Mouse (Mus musculus): Measurements from ENCODE around the gene Pcdh7. TPM values are rescaled to one million over a fixed set of nuclear protein-coding genes. Genes with fewer than 3 reads are reported as not detected.

The Pcdh7 gene
- polyA plus RNA-seq, 1 experiment from 2014 or later, result 26.4 TPM

DNA sequence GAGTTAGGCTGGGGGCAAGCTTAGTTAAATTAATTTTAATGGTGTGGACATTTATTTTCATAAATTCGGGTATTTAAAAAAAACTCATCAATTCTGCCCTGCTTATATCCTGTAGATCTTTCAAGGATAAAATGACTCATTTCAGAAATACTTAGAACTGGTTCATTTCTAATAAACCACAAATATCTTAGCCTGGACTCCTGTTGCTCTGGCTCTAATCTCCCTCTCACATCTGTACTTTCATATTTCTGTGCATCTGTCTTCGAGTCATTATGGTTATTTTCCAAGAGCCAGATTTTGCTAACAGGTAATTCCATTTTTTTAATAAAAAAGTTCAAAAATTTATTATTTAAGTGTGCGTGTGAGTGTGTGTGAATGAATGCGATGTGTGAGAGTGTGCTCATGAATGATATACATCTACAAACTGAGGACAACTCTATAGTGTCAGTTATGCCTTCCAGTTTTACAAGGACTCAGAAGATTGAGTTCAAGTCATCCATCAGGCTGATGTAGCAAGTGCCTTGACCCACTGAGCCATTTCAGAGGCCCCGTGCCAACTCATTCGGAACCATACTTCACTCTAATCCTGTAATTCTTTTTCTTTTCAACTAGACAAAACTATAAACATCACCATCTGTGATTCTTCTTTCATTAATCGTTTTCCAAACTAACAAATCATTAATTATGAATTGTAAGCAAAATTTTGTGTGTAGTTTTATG is 80.3 kb downstream of the Pcdh7 start:
- Histone ChIP-seq H3K4me3 (ENCODE audit: low read depth, low read length) (no peak overlapping the region), H3K36me3 (ENCODE audit: control insufficient read depth, insufficient read depth, low read length) (no peaks in the 10 kb centered on the region), H3K27me3 (ENCODE audit: control insufficient read depth, insufficient read depth, low read length) (no peaks in the 10 kb centered on the region), H3K27ac (ENCODE audit: low read length) (no peak overlapping the region), H3K9ac (replicated peaks; ENCODE audit: low read depth, low read length) (no peak overlapping the region), H3K4me2 (replicated peaks; ENCODE audit: low read depth, low read length) (no peak overlapping the region), H3K4me1 (ENCODE audit: control insufficient read depth, insufficient read depth, low read length) (no peaks in the 10 kb centered on the region), H3K9me3 (ENCODE audit: control insufficient read depth, low read depth, low read length) (no peaks in the 10 kb centered on the region)
- 60% methylated on average over 7 of the region's 7 CpGs for WGBS
- ATAC-seq (ENCODE audit: insufficient number of reproducible peaks, insufficient read depth, low FRiP score, low read depth), result no peak

DNA sequence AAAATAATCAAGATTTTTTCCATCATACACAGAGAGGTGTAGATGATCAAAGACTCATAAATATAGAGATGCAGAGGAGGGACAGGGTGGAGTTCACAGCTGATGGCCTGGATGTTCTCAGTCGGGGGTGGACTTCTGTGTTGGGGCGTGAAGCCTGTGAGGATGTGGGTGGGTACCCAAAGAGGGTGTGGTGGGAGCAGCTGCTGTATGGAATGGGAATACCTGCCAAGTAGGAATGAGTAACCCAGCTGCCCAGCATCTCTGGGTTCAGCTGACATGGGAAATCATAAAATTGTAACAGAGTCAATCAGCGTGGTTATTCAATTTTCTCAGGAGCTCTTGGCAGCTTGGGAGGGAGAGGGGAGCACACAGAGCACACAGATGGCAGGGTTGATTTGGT is 85.3 kb downstream of the Pcdh7 start:
- WGBS, result 89% methylated on average over 3 of the region's 3 CpGs
- Histone ChIP-seq H3K9me3 (ENCODE audit: control insufficient read depth, low read depth, low read length) (no peaks in the 10 kb centered on the region), H3K4me3 (ENCODE audit: low read depth, low read length) (no peak overlapping the region), H3K4me1 (ENCODE audit: control insufficient read depth, insufficient read depth, low read length) (no peaks in the 10 kb centered on the region), H3K27ac (ENCODE audit: low read length) (no peak overlapping the region), H3K4me2 (replicated peaks; ENCODE audit: low read depth, low read length) (no peak overlapping the region), H3K36me3 (ENCODE audit: control insufficient read depth, insufficient read depth, low read length) (no peaks in the 10 kb centered on the region), H3K27me3 (ENCODE audit: control insufficient read depth, insufficient read depth, low read length) (no peaks in the 10 kb centered on the region), H3K9ac (replicated peaks; ENCODE audit: low read depth, low read length) (no peak overlapping the region)
- no peak for ATAC-seq (ENCODE audit: insufficient number of reproducible peaks, insufficient read depth, low FRiP score, low read depth)

GRCm38 (mm10) chr5:57803890-57804289 is 86.1 kb downstream of the Pcdh7 start:
- Histone ChIP-seq H3K9ac (replicated peaks; ENCODE audit: low read depth, low read length) (no peak overlapping the region), H3K4me1 (ENCODE audit: control insufficient read depth, insufficient read depth, low read length) (no peaks in the 10 kb centered on the region), H3K36me3 (ENCODE audit: control insufficient read depth, insufficient read depth, low read length) (no peaks in the 10 kb centered on the region), H3K9me3 (ENCODE audit: control insufficient read depth, low read depth, low read length) (no peaks in the 10 kb centered on the region), H3K27ac (ENCODE audit: low read length) (no peak overlapping the region), H3K4me3 (ENCODE audit: low read depth, low read length) (no peak overlapping the region), H3K4me2 (replicated peaks; ENCODE audit: low read depth, low read length) (no peak overlapping the region), H3K27me3 (ENCODE audit: control insufficient read depth, insufficient read depth, low read length) (no peaks in the 10 kb centered on the region)
- 78% methylated on average over 5 of the region's 5 CpGs for WGBS
- no peak for ATAC-seq (ENCODE audit: insufficient number of reproducible peaks, insufficient read depth, low FRiP score, low read depth)

GRCm38 (mm10) chr5:57807350-57807749 is 89.6 kb downstream of the Pcdh7 start:
- WGBS, result 45% methylated on average over 2 of the region's 2 CpGs
- Histone ChIP-seq H3K27me3 (ENCODE audit: control insufficient read depth, insufficient read depth, low read length) (no peaks in the 10 kb centered on the region), H3K4me1 (ENCODE audit: control insufficient read depth, insufficient read depth, low read length) (no peaks in the 10 kb centered on the region), H3K9me3 (ENCODE audit: control insufficient read depth, low read depth, low read length) (no peaks in the 10 kb centered on the region), H3K9ac (replicated peaks; ENCODE audit: low read depth, low read length) (no peak overlapping the region), H3K4me3 (ENCODE audit: low read depth, low read length) (no peak overlapping the region), H3K36me3 (ENCODE audit: control insufficient read depth, insufficient read depth, low read length) (no peaks in the 10 kb centered on the region), H3K27ac (ENCODE audit: low read length) (no peak overlapping the region), H3K4me2 (replicated peaks; ENCODE audit: low read depth, low read length) (no peak overlapping the region)
- ATAC-seq (ENCODE audit: insufficient number of reproducible peaks, insufficient read depth, low FRiP score, low read depth), result no peak

DNA sequence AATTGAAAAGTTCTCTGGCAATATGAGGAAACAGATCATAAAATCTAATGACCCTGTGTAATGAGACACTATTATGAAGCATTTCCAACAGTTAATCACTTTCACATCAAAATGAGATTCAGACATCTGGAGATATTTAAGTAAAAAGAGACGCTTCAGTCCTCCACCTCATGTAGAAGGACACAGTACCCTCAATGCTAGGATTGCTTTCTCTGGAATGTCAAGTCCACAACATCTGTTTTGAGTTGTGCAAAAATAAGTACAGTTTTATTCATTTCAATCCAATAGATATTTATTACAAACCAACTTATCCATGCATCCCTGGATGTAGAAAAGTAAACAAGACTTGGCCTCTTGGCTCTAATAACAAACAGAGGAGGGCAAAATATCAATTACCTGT is 92.9 kb downstream of the Pcdh7 start:
- no peak overlapping the region for H3K4me3 ChIP-seq (ENCODE audit: low read depth, low read length)
- no peaks in the 10 kb centered on the region for H3K4me1 ChIP-seq (ENCODE audit: control insufficient read depth, insufficient read depth, low read length)
- ATAC-seq (ENCODE audit: insufficient number of reproducible peaks, insufficient read depth, low FRiP score, low read depth), result no peak
- H3K9me3 ChIP-seq (ENCODE audit: control insufficient read depth, low read depth, low read length), result no peaks in the 10 kb centered on the region
- no peak overlapping the region for H3K9ac ChIP-seq (replicated peaks; ENCODE audit: low read depth, low read length)
- H3K27me3 ChIP-seq (ENCODE audit: control insufficient read depth, insufficient read depth, low read length), result no peaks in the 10 kb centered on the region
- WGBS, result 66% methylated on average over 1 of the region's 1 CpGs
- no peak overlapping the region for H3K27ac ChIP-seq (ENCODE audit: low read length)
- H3K36me3 ChIP-seq (ENCODE audit: control insufficient read depth, insufficient read depth, low read length), result no peaks in the 10 kb centered on the region
- no peak overlapping the region for H3K4me2 ChIP-seq (replicated peaks; ENCODE audit: low read depth, low read length)

DNA sequence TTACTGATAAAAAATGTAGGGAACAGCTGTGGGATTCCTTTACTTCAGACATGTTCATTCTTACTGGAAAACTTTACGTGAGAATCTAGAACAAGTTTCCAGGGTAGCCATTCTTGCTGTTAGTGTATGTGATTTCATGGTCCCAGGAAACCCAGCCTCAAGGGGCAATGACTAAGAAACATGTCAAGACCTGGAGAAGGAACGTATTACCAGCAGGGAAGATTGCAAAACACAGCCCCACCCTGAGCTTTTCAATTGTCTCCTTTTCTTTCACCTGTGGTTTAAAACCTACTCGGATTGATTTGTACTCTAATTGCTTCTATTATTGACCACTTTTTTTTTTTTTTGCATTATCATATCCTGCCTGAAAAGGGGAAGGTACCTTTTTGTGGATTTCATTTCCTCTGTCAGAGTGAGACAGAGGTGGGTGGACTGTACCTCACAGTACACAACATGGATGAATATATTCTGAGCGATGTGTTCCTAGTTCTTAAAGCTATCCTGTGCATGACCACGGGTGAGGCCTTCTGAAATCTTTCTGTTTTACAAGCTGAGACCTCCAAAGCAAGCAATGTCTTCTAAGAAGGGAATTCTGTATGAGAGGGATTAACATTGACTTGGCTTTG is 98.3 kb downstream of the Pcdh7 start:
- Histone ChIP-seq H3K9me3 (ENCODE audit: control insufficient read depth, low read depth, low read length) (no peaks in the 10 kb centered on the region), H3K4me2 (replicated peaks; ENCODE audit: low read depth, low read length) (no peak overlapping the region), H3K27me3 (ENCODE audit: control insufficient read depth, insufficient read depth, low read length) (no peaks in the 10 kb centered on the region), H3K9ac (replicated peaks; ENCODE audit: low read depth, low read length) (no peak overlapping the region), H3K4me1 (ENCODE audit: control insufficient read depth, insufficient read depth, low read length) (no peaks in the 10 kb centered on the region), H3K4me3 (ENCODE audit: low read depth, low read length) (no peak overlapping the region), H3K27ac (ENCODE audit: low read length) (no peak overlapping the region), H3K36me3 (ENCODE audit: control insufficient read depth, insufficient read depth, low read length) (no peaks in the 10 kb centered on the region)
- WGBS, result 76% methylated on average over 5 of the region's 5 CpGs
- ATAC-seq (ENCODE audit: insufficient number of reproducible peaks, insufficient read depth, low FRiP score, low read depth), result no peak

DNA sequence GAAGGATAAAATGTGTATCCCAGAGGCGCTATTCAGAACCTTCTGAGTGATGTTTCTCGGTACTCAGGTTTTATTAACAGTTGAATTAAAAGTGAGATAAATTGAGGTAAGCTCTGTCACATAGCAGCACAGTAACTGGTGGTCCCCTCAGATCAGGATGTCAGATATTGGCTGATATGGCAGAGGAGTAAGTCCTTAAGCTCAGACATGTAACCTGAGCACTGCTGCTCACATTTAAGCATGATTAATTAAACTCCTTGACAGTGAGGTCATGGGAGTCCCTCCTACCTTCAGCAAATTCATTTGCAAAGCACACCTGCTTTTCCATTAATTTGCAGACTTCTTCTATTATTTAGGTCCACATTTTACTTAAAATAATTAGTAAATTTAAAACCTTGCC is 102.0 kb downstream of the Pcdh7 start:
- ATAC-seq (ENCODE audit: insufficient number of reproducible peaks, insufficient read depth, low FRiP score, low read depth), result no peak
- 54% methylated on average over 2 of the region's 2 CpGs for WGBS
- H3K4me2 ChIP-seq (replicated peaks; ENCODE audit: low read depth, low read length), result no peak overlapping the region
- H3K27me3 ChIP-seq (ENCODE audit: control insufficient read depth, insufficient read depth, low read length), result no peaks in the 10 kb centered on the region
- H3K9ac ChIP-seq (replicated peaks; ENCODE audit: low read depth, low read length), result no peak overlapping the region
- no peak overlapping the region for H3K27ac ChIP-seq (ENCODE audit: low read length)
- no peaks in the 10 kb centered on the region for H3K36me3 ChIP-seq (ENCODE audit: control insufficient read depth, insufficient read depth, low read length)
- no peaks in the 10 kb centered on the region for H3K4me1 ChIP-seq (ENCODE audit: control insufficient read depth, insufficient read depth, low read length)
- H3K4me3 ChIP-seq (ENCODE audit: low read depth, low read length), result no peak overlapping the region
- no peaks in the 10 kb centered on the region for H3K9me3 ChIP-seq (ENCODE audit: control insufficient read depth, low read depth, low read length)

DNA sequence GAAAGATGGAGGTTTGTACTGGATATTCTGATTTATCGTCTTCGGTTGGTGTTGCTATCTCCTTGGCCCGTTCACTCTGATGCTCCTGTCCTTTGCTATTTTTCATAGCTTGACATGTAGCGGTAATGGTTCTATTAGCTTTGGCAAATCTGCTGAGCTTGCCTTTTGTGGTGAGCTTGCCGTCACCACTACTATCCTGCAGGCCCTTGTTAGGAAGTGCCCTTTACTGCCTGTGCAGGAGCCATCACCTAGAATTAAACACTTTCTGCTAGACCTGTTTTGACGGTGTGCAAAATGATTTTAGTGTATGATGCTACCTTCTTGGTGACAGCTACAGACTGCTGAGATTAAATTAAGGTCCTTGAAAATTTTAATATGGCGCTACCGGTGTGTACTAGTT is 103.3 kb downstream of the Pcdh7 start:
- no peaks in the 10 kb centered on the region for H3K4me1 ChIP-seq (ENCODE audit: control insufficient read depth, insufficient read depth, low read length)
- no peaks in the 10 kb centered on the region for H3K9me3 ChIP-seq (ENCODE audit: control insufficient read depth, low read depth, low read length)
- H3K36me3 ChIP-seq (ENCODE audit: control insufficient read depth, insufficient read depth, low read length), result no peaks in the 10 kb centered on the region
- no peaks in the 10 kb centered on the region for H3K27me3 ChIP-seq (ENCODE audit: control insufficient read depth, insufficient read depth, low read length)
- no peak overlapping the region for H3K27ac ChIP-seq (ENCODE audit: low read length)
- no peak overlapping the region for H3K4me3 ChIP-seq (ENCODE audit: low read depth, low read length)
- WGBS, result 61% methylated on average over 8 of the region's 8 CpGs
- H3K4me2 ChIP-seq (replicated peaks; ENCODE audit: low read depth, low read length), result no peak overlapping the region
- H3K9ac ChIP-seq (replicated peaks; ENCODE audit: low read depth, low read length), result no peak overlapping the region
- ATAC-seq (ENCODE audit: insufficient number of reproducible peaks, insufficient read depth, low FRiP score, low read depth), result no peak

DNA sequence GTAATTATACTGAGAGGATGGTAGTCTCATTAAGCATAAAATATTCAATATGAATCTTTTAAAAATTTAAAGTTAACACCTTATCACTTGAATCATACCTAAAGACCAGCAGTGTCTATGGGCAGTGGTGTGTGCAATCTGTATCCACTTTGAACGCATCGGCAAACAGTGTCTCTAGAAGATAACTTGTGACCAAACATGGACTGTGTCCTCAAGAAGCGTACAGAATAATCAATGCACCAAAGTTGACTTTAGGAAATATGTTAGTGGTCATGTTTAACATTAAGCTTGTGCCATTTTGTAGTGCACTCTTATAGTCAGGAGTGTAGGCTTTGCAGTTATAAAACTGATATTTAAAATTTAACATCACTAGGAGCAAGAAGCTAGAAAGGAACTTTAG is 110.7 kb downstream of the Pcdh7 start:
- no peak overlapping the region for H3K27ac ChIP-seq (ENCODE audit: low read length)
- no peaks in the 10 kb centered on the region for H3K27me3 ChIP-seq (ENCODE audit: control insufficient read depth, insufficient read depth, low read length)
- H3K4me3 ChIP-seq (ENCODE audit: low read depth, low read length), result no peak overlapping the region
- WGBS, result 92% methylated on average over 3 of the region's 3 CpGs
- H3K36me3 ChIP-seq (ENCODE audit: control insufficient read depth, insufficient read depth, low read length), result no peaks in the 10 kb centered on the region
- no peak overlapping the region for H3K4me2 ChIP-seq (replicated peaks; ENCODE audit: low read depth, low read length)
- no peak for ATAC-seq (ENCODE audit: insufficient number of reproducible peaks, insufficient read depth, low FRiP score, low read depth)
- no peaks in the 10 kb centered on the region for H3K4me1 ChIP-seq (ENCODE audit: control insufficient read depth, insufficient read depth, low read length)
- H3K9ac ChIP-seq (replicated peaks; ENCODE audit: low read depth, low read length), result no peak overlapping the region
- H3K9me3 ChIP-seq (ENCODE audit: control insufficient read depth, low read depth, low read length), result no peaks in the 10 kb centered on the region

Data from stomach, embryonic 14.5 days (tissue).